Mouse (Mus musculus) lung, adult 2 months (tissue): ENCODE measurements at regions not wholly inside any gene's neighbourhood (a gene's known extent, or its start where the extent isn't known, plus 50 kb on each side); places are given as distances from the start of the nearest gene placed in this dataset.

Experiments
- CTCF ChIP-seq: fragments of 200-500 bp; IDR thresholded peaks from 2 replicates; pipeline ENCODE4 v1.5.1; 2011; ENCODE audit warnings: mild to moderate bottlenecking, low read length, control low read depth; ENCODE audit not compliant: insufficient read depth
- POLR2A ChIP-seq: fragments of 200-500 bp; IDR thresholded peaks from 2 replicates; pipeline ENCODE4 v1.6.1; 2011; ENCODE audit warnings: low read depth, mild to moderate bottlenecking, control low read depth, low read length, borderline replicate concordance; ENCODE audit errors: extremely low read depth

- no peak for TF ChIP-seq CTCF
- TF ChIP-seq POLR2A, result no peak
These were observed 199.3 kb downstream of the Sox4 start for GRCm38 (mm10) chr13:28754207-28754606.
